Mouse (Mus musculus): ENCODE results near the gene Nfatc2.
A peak's percentile ranks its signal among the peaks of the same experiment; 100 is the strongest.

Gene Nfatc2

DNA sequence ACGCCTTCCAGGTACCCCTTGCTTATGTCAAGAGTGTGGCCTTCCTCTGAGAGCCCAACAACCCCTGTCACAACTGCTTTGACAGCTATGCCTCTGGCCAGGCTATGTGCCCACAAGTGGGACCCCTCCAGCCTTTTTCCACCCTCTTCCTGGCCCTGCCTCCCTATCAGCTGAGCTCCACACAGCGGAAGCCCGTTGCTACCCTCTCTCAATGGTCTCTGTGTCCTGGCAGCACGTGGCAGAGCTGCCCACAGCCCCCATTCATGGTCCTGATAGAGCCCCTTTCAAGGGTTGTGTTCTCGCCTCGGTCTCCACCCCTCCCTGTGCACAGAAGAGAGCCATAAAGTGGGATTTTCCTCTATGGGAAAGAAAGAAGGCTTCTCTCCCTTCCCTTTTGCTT lies 97.7 kb downstream of the Nfatc2 start:
- no peak for DNase-seq (ENCODE audit: inconsistent age in 2 of 2, low spot score in 1 of 2)

DNA sequence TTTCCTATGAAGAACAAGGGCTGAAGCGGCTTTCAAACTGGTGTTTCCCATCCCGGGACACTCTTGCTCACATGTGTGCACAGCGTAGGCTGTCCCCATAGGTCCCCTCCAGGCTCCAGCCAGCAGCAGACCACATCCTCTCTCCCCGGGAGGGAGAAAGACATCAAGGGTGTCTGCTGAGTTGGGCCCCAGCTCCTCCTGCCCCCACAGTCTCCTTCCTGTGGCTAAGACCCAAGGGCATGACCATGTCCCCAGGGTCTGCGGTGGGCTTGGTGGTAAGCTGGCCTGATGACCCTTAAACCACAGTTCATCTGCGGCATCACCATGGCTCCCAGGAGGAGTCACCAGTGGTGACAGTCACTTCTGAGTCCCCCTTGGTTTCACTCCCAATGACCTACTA lies 100.7 kb downstream of the Nfatc2 start:
- DNase-seq (ENCODE audit: inconsistent age in 2 of 2, low spot score in 1 of 2), result no peak

DNA sequence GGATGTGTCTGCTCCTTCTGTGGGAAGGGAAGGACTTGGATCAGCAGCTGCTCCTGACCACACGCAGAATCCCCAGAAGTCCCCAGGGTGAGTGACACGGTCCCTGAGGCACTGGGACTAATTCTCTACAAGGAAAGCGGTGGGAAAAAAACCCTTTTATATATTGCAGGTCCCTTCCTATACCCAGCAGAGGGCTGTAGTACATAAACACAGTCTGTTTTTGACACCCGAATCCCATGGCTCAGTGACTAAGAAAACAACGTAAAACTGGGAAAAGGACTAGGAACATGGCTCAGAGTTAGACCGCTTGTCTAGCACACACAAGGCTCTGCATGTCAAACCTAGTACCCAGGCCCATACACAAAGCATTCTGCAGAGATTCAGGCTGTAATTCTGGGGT lies 101.2 kb downstream of the Nfatc2 start:
- DNase-seq (ENCODE audit: inconsistent age in 2 of 2, low spot score in 1 of 2), result no peak

DNA sequence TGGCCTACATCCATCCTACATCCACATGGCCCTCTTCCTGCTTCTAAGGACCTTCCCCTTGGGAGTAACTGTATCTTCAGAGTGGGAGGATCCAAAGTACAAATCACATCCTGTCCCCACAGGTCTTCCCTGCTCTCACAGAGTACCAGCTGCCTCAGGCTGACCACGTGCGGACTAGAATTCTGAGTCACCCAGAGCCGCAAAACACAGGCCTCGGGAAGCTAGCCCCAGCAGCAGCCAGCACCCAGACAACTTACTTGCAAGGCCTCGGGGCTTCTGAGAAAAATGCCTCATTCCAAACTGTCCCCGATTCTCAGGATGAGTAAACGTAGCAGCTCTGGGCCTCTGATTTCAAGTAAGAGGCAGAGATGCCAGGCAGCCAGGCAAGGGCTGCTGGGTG lies 109.7 kb downstream of the Nfatc2 start:
- peak; percentile 28 to 53 for DNase-seq (ENCODE audit: inconsistent age in 2 of 2, low spot score in 1 of 2)

DNA sequence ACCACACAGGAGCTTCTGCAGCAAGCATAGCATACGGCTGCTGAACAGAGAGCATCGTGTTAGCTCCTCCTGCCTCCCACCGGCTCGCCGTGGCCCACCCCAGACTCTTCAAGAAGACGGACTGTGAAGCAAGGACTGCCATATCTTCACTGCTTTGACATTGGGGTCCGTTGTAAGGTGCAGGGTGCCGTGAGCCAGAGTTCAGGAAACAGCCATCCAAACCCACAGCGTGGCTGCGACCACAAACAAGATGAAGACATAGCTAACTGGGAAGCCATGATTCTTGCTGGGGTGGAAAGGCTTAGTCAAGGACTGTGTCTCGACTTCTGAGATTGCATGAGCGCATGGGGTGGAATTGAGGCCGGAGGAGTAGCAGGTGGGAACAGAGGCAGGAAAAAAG lies 111.5 kb downstream of the Nfatc2 start:
- DNase-seq (ENCODE audit: inconsistent age in 2 of 2, low spot score in 1 of 2), result no peak

DNA sequence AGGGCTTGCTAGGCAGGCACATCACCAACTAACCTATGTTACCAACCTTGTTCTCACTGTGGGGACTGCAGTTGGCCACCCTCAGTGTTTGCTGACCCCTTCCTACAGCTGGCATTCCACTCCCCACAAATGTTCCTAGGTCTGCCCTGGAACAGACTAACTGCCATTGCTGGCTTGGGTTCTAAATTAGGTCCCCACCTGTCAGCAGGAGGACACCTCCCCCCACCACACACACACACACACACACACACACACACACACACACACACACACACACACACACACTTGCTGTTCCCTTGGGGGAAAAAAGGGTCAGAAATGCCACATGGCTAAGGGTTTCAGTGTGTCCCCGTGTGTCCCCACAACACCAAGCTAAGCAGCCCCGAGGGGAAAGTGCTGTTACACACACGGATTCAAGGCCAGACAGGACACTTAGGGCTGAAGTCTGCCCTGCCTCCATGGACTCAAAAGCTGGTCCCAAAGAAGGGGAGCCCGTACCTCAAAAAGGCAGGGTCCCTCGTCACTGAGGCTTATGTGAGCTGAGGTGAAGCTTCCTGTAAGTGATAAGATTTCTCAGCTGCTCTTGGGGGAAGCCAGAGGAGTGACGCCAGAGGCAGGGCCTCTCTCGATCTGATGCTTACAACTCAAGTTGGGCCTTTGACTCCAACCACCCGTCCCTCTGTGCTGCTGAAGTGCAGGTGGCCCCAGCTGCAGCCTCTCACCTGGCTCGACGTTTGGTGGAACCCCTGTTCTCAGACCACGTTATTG lies 113.1 kb downstream of the Nfatc2 start:
- DNase-seq (ENCODE audit: inconsistent age in 2 of 2, low spot score in 1 of 2), result no peak

DNA sequence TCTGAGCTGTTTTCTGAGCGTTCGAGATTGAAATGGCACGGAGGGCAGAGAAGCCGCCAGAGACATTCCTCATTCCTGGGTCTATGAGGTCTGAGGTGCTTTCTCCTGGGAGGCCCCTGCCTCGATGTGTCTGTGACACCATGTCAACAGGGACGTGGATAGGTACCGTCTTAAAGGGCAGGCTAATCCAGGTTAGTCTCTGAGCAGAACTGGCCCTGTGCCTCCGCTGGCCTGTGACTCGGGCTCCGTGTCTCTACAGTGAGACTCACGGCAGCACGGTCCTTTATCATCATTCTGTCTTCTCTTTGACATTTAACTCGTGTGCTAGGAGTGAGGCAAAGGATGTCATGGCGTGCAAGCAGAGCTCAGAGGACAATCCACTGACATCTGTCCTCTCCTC lies 120.3 kb downstream of the Nfatc2 start:
- no peak for DNase-seq (ENCODE audit: inconsistent age in 2 of 2, low spot score in 1 of 2)

DNA sequence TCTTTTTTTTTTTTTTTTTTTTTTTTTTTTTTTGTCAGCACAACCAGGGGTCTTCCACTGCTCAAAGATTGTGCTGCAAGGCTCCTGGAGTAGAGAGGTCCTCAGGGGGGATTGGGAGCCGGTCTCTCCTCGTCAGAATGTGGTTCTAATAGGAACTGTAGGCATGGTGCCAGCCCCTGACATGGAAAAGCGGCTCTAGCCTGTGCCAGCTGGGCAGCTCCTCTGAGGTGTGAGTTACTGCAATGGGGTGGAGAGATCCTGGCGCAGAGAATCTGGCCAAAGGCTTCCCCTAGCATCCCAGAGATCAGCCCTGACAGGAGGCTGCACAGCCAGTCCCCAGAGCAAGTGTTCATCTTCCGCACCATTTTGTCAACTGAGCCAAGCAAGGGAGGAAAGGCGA lies 120.8 kb downstream of the Nfatc2 start:
- DNase-seq (ENCODE audit: inconsistent age in 2 of 2, low spot score in 1 of 2), result no peak

DNA sequence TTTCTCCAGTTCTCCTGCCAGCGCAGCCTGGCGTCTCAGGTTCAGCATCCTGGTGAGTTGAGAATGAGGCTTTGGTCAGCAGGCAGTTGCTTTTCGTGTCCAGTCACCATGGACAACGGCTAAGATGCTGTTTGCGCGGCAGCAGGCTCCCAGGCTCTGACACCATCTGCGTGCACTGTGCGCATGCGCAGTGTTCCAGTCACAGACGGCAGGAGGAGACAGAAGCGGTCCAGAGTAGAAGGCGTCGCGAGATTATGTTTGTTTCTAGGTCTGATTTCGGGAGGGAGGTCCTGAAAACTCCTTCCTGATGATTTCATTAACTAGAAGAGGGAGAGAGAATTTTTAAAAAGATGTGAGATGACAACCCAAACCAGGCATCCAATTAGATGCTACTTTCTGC lies 121.5 kb downstream of the Nfatc2 start:
- no peak for DNase-seq (ENCODE audit: inconsistent age in 2 of 2, low spot score in 1 of 2)

DNA sequence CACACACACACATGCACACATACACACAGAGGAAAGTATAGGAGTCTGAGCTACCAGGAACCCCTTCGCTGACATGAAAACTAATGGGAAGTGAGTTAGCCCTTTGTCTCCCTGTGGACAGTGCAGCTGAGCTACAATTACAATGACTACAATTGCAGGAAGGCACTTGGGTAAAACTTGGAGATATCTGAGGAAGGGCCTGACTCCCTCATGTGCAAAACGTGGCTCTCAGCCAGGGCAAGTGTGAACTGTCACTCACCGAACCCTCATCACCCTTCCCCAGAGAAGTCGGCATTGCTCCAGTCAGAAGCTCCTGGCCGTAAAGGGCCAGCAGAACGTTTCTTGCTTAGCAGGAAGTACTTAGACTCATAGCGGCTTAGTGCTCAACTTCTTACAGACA lies 123.0 kb downstream of the Nfatc2 start:
- DNase-seq (ENCODE audit: inconsistent age in 2 of 2, low spot score in 1 of 2), result no peak

DNA sequence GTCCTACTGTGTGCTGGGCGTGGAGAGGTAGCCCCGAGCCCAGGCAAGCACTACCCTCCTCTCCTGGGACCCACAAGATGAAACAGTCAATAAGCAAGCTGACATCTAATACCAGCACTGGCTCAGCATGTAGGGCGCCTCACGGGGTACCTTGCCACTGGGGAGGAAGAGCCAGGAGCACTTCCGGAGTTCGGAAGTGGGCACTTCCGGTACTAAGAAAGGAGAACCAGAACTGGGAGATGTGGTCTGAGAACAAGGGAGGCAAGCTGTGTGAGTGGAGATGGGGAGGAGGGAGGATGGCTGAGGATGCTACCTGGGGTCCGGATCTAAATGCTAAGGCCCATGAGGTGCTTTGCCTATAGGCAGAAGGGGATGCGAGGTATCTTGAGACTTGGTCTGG lies 128.0 kb downstream of the Nfatc2 start:
- DNase-seq (ENCODE audit: inconsistent age in 2 of 2, low spot score in 1 of 2), result no peak

DNA sequence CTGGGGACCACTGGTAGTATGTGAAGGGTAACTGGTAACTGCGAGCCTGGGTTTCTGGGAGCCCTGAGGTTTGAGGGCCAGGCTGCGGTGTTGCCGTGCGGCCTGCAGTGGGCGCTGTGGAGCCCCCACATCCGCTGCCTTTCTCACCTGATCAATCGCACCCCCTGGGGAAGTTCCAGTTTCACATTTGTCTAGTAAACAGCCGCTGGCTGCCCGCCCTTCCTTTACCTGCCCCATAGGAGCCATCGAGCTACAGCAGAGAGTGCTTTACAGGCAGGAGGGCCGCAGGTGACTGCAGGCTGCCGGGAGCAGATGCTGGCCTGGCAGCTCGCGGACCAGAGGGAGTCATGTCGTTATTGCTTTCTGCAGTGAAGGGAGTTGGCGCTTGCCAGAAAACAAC lies 128.6 kb downstream of the Nfatc2 start:
- DNase-seq (ENCODE audit: inconsistent age in 2 of 2, low spot score in 1 of 2), result peak; percentile 74 to 89

DNA sequence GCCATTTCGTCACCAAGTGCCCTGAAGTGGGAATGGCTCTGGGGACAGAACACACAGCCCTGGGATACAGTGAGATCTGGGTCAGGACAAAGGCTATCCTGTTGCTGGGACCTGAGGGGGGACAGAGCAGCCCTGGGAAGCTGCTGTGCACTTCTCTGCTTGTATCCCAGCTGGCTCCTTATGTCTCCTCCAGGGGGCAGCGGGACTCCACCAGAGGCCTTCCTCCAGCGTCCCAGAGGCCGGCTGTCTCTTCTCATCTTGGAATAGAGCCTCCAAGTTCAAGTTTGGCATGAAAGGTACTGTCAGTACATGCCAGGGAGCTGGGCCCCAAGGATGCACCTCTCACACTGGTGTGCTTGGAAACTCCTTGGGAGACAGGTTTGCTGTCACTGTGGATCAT lies 132.4 kb downstream of the Nfatc2 start:
- peak; percentile 81 to 93 for DNase-seq (ENCODE audit: inconsistent age in 2 of 2, low spot score in 1 of 2)

DNA sequence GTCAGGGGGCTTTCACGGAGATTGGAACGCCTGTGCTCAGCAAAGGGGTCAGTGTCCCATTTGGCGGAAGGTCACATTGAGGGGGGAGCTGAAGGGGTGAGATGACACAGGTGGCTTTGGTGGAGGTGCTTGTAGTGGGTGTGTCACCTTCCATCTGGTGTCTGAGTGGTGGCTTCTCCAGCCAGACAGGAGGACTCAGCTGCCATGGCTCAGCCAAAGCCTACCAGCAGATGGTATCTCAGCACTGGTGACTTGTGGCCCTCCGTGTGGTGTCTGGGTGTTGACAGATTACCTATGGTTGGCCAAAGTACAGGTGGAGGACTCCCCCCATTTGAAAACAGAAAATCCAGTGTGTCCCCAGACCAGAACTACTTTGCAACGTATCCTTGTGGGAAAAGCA lies 134.3 kb downstream of the Nfatc2 start:
- no peak for DNase-seq (ENCODE audit: inconsistent age in 2 of 2, low spot score in 1 of 2)

DNA sequence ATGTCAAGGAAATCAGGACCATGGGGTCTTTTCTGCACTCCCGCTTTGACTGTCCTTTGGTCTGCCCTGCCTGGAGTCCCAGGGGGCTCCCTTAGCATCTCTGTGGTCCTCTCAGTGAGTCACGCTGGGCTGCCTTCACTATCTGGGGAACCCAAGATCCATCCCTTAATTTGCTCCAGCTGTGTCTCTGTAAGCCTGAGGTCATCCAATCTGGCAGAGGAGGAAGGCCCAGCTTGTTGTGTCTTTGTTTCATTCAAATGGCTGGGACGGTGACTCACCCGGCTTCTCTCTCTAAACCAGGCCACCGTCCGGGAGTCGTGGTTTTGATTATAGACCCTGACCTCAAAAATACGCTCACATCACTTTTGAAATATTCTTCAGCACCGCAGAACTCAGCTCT lies 135.4 kb downstream of the Nfatc2 start:
- DNase-seq (ENCODE audit: inconsistent age in 2 of 2, low spot score in 1 of 2), result peak; percentile 76 to 85

DNA sequence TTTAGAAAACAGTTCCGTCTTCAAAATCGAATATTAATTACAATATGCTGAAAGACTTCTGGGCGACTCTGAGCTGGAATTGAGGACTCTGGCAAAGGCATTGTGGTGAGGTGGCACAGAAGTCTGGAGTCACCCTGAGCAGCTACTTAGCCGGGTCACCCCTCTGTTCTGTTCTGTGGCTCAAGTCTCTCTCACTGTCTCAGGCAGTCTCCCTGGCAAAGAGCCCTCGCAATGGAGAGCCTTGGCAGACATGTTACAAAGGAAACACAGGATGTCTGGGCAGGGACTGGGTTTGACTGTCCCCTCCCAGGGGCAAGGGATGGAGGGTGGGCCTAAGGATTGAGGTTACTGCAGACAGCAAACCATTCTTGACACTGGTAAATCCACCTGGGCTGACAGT lies 135.8 kb downstream of the Nfatc2 start:
- no peak for DNase-seq (ENCODE audit: inconsistent age in 2 of 2, low spot score in 1 of 2)

DNA sequence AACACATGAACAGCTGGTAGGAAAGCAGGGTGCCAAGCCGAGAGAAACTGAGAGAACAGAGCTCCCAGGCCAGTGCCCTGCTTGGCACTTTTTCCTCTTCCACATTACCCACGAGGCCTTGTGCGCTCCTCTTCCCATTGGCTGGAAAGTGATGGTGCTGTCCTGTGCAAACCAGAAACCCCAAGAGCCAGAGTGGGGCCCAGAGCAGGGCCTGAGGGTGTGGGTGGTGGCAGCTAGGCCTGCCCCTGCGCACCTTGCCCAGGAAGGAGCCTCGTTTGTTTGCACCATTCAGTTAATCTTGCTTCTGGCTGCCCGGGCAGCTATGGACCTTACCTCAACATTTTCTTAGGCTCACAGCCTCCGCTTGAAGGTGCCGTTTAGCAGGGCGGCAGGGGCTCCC lies 139.6 kb downstream of the Nfatc2 start:
- DNase-seq (ENCODE audit: inconsistent age in 2 of 2, low spot score in 1 of 2), result no peak

DNA sequence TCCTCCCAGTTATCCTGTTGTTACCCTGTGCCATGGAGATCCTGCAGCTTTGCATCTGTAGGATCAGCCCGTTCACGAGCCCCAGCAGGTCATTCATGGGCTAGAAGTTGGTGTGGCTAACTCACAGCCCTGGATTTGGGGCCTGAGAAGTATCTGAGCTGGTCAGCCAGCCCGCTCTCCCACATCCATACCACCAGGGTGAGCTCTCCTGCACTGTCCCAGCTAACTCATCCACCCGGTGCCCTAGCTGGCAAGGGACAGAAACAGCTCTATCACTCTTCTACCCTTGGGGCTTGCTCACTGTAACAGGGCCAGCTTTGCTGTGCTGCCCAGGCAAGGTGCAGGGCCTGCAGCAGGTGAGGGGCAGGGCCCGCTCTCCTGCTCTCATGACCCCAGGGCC lies 141.8 kb downstream of the Nfatc2 start:
- no peak for DNase-seq (ENCODE audit: inconsistent age in 2 of 2, low spot score in 1 of 2)

DNA sequence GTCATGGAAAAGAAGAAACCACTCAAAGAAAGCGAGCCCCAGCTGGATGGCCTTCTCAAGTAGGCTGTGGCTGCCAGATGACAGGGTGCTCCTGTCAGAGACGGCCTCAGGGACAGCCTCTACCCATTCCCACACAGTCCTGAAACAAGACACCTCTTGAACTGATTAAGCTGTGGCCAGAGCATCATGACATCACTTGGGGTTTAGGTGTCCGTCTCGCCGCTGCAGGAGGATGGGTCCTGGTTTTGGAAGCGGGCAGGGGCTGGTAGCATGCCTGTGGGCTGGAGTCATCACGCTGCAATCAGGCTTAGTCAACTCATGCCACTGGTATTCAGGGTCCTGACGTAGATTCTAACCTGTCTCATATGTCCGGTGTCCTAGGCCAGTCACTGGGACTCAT lies 142.9 kb downstream of the Nfatc2 start:
- DNase-seq (ENCODE audit: inconsistent age in 2 of 2, low spot score in 1 of 2), result peak in 1 of 2 experiments; percentile 32

DNA sequence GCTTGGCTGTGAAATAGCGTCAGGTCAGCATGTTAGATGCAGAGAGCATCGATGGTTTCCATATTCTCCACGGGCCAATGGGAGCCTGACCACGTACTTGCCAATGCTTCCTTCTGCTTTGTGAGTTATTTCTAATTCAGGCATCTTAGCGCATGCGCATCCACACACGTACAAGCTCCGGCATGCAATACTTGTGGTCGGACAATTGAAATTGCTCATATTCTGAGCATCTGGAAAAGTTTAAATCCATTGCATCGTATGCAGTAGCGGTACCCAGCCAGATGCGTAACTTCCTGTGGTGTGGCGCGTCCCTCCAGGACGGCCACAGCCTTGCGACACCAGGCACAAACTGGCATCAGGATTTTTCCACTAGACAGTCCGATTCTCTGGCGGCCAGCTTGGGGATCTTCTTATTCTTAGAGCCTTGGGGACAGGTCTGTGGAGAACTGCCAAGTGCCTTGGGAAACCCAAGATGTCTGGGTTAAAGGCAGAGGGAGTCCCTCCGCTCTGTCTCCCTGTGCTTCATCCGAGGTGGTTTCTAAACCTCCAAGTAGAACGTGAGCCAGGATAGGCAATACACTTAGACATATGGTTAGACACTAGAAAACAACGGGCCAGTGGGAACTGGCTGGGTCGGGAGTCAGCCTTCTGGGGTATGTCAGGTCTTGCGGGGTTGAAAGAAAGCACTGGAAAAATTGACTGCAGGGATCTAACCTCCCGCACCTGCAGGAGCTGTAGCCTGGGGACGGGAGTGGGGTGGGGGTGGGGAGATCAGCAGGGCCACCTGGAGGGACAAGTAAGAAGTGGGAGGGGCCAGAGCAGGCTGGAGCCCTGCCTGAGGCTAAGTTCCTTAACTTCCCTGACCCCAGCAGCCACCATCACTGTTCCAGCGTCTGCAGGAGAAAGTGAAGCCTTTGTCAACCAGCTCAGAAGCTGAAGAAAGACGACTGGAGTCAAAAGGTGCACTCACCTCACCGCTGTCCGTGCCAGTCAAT lies 149.4 kb downstream of the Nfatc2 start:
- no peak for DNase-seq (ENCODE audit: inconsistent age in 2 of 2, low spot score in 1 of 2)

DNA sequence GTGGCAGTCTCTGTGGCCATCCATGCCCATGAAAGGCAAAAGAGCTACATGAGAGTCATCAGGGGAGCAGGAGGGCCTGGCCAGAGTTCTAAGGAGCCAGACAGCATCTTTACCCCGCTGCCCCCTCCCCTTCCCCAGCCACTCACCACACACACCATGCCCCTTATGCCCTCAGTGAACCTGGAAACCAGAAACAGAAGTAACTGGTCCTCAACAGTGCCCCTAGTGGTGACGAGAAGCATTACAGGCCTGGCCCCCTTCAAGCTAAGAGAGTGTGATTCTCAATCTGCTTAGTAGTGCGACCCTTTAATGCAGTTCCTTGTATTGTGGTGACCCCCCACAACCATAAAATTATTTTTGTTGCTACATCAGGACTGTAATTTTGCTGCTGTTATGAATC lies 150.5 kb downstream of the Nfatc2 start:
- DNase-seq (ENCODE audit: inconsistent age in 2 of 2, low spot score in 1 of 2), result peak in 1 of 2 experiments; percentile 52

DNA sequence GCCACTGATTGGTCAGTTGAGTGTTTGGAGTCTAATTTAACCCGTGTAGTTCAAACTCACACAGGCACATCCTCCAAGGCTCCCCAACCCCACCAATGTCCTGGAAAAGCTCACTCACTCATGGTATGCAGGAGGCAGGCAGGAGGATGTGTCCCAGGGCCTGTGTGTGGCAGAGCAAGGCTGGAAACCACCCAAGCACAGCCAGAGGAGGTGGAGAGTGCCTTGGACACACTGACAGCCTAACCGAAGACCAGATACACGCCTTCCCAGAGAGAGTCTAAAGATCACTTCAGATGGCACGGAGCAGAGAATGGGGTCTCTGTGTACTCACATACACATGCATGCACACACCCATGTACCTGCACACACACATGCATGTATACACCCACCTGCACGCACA lies 153.4 kb downstream of the Nfatc2 start:
- DNase-seq (ENCODE audit: inconsistent age in 2 of 2, low spot score in 1 of 2), result no peak

All from adrenal gland, adult (tissue).